Mouse (Mus musculus) cerebellum, adult 2 months (tissue): ENCODE measurements around the gene Ankrd6. TPM values are rescaled to one million over a fixed set of nuclear protein-coding genes. Genes with fewer than 3 reads are reported as not detected.

Experiments used
- DNase-seq, 2 experiments: peaks; one replicate each; pipeline ENCODE4 v3.0.0; 2021
- H3K27ac ChIP-seq: fragments of 200-500 bp; 2 replicates; pipeline ENCODE4 v1.5.1; 2012; ENCODE audit warnings: low read length, control low read depth, inconsistent platforms; ENCODE audit not compliant: insufficient read depth
- H3K27me3 ChIP-seq: fragments of 200-500 bp; 2 replicates; pipeline ENCODE4 v1.6.1; 2012; ENCODE audit warnings: inconsistent platforms, mild to moderate bottlenecking, low read length, moderate library complexity; ENCODE audit not compliant: control insufficient read depth, insufficient read depth
- H3K4me1 ChIP-seq: fragments of 200-500 bp; 2 replicates; pipeline ENCODE4 v1.6.1; 2011; ENCODE audit warnings: low read length; ENCODE audit not compliant: control insufficient read depth, insufficient read depth
- H3K4me3 ChIP-seq: fragments of 200-500 bp; replicated peaks from 2 replicates; pipeline ENCODE3; 2011; ENCODE audit warnings: mild to moderate bottlenecking, low read depth, low read length, control low read depth; ENCODE audit not compliant: insufficient read depth
- CTCF ChIP-seq: fragments of 200-500 bp; IDR thresholded peaks from 2 replicates; pipeline ENCODE4 v1.5.1; 2011; ENCODE audit warnings: low read depth, mild to moderate bottlenecking, control low read depth, low read length, moderate library complexity, borderline replicate concordance; ENCODE audit not compliant: insufficient read depth
- POLR2A ChIP-seq: fragments of 200-500 bp; IDR thresholded peaks from 2 replicates; pipeline ENCODE4 v1.6.1; 2011; ENCODE audit warnings: low read length, control low read depth, borderline replicate concordance; ENCODE audit not compliant: insufficient read depth
- WGBS: fragments of 180-500 bp; shearing (Covaris S2); methylation state at CpG from one replicate; pipeline ENCODE4 v1.1.7; 2018; 5-methylcytosine and 5-hydroxymethylcytosine counted together
- polyA plus RNA-seq: library from polyadenylated mRNA; depleted of rRNA; stranded (reverse); fragments of >200 nt; gene quantifications from 2 replicates; pipeline ENCODE4 v1.2.3, GENCODE M21; 2012

Gene Ankrd6
- polyA plus RNA-seq, 1 experiment = 9.4 TPM

DNA sequence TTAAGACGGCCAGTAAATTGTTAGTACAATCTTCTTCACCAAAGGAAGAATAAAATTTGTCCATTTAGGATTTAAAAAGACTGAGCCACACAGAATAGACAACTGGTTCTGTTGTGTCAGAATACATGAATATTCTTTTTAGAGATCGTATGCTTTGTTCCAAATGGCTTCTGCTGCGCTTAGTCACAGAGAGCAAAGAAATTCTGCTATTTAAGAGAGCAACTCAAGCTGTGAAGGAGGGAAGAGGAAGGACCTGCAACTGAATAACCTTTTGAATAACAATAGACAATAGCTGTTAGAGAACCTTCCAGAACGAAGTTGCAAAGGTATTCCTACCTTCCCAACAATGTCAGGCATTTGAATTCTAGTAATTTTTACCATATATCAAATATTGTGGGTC, 9.7 kb downstream of the Ankrd6 start:
- no peak for DNase-seq
- no peak overlapping the region for H3K4me3 ChIP-seq
- no peak overlapping the region for H3K27ac ChIP-seq
- no peaks in the 10 kb centered on the region for H3K27me3 ChIP-seq
- H3K4me1 ChIP-seq = no peaks in the 10 kb centered on the region
- 35% methylated on average over 4 of the region's 4 CpGs for WGBS
- TF ChIP-seq POLR2A (no peak), CTCF (no peak)

DNA sequence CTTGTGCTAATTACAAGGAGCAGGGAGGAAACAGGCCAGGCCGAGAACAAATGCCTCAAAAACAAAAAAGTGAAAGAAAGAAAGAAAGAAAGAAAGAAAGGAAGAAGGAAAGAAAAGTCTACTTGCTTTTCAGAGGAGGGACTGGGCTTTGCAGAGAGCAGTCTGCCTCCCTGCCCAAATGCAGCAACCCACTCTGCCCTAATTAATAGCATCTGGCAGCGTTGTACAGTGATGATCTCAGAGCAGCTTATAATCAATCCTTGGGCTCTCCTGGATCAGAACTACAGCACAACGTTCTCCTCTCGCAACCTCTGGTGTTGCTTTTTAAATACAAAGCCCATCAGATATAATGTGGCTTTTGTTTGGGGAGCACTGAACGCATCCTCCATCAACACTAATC, 10.7 kb downstream of the Ankrd6 start:
- H3K4me3 ChIP-seq = no peak overlapping the region
- TF ChIP-seq POLR2A = no peak
- no peak for TF ChIP-seq CTCF
- H3K27ac ChIP-seq = no peak overlapping the region
- H3K27me3 ChIP-seq = no peaks in the 10 kb centered on the region
- no peak for DNase-seq
- no peaks in the 10 kb centered on the region for H3K4me1 ChIP-seq
- WGBS = 66% methylated on average over 5 of the region's 5 CpGs

DNA sequence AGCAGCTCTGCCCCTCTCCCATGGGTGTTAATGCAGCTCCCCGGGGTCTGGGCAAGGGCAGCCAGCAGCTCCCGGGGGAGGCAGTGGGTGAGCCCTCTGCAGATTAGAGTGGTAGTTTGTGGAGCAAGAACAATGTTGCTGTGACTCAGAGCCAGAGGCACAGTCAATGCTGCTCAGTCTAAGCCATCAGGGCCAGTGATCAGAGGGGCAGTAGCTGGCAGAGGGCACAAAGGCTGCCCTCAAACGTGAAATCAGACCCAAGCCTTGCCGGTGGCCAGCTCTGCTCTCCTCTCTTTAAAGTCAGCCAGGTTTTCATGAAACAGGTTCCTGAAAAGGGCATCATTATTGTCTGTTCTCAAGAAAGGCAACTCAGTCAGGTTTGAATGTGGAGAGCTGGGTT, 11.1 kb downstream of the Ankrd6 start:
- no peaks in the 10 kb centered on the region for H3K4me1 ChIP-seq
- 36% methylated on average over 4 of the region's 4 CpGs for WGBS
- no peak for DNase-seq
- H3K27me3 ChIP-seq = no peaks in the 10 kb centered on the region
- H3K4me3 ChIP-seq = no peak overlapping the region
- TF ChIP-seq CTCF (no peak), POLR2A (no peak)
- H3K27ac ChIP-seq = no peak overlapping the region

- Histone ChIP-seq H3K4me1 (no peaks in the 10 kb centered on the region), H3K27ac (no peak overlapping the region), H3K27me3 (no peaks in the 10 kb centered on the region), H3K4me3 (no peak overlapping the region)
- no peak for TF ChIP-seq POLR2A
- no peak for TF ChIP-seq CTCF
- 73% methylated on average over 9 of the region's 9 CpGs for WGBS
- no peak for DNase-seq
These were observed 13.8 kb downstream of the Ankrd6 start for GRCm38 (mm10) chr4:32936762-32937341.

GRCm38 (mm10) chr4:32932056-32932455, 18.6 kb downstream of the Ankrd6 start:
- TF ChIP-seq POLR2A (no peak), CTCF (no peak)
- Histone ChIP-seq H3K27ac (no peak overlapping the region), H3K27me3 (no peaks in the 10 kb centered on the region), H3K4me1 (no peaks in the 10 kb centered on the region), H3K4me3 (no peak overlapping the region)
- WGBS = 57% methylated on average over 9 of the region's 9 CpGs
- no peak for DNase-seq

- Histone ChIP-seq H3K4me3 (no peak overlapping the region), H3K27me3 (no peaks in the 10 kb centered on the region), H3K4me1 (no peaks in the 10 kb centered on the region), H3K27ac (no peak overlapping the region)
- WGBS = 96% methylated on average over 5 of the region's 5 CpGs
- no peak for TF ChIP-seq POLR2A
- TF ChIP-seq CTCF = no peak
- no peak for DNase-seq
These were observed 20.9 kb downstream of the Ankrd6 start for GRCm38 (mm10) chr4:32929750-32930149.

DNA sequence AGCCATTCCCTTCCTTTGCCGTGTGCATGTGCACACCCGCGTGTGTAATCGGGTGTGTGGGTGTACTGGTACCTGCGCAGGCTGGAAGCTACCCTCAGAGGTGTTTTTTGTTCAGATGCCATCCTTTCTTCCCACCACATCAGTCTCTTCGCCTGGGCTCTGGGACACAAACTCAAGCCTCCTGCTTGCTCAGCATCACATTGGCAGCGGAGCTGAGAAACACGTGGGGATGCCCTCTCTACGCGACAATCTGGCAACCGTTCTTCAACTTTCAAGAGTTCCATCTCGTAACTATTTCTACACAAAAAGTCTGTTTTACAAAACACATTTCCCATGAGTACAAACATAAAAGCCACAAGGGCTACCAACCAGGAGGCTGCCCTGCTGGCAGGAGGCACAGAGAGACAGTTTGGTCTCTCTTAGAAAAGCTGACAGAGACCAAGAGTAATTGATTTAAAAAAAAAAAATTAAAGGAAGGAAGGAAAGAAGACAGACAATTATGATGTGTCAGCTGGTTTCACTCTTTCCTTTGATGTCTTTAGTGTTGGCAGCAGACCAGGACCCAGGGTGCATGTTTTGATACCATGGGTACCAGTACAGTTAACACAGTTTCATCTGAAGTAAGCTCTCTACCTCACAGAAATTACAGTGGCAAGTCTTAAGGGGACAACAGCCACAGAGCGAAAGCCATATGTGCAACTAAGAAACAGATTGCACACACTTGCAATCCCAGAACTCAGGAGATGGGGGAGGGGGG, 21.8 kb downstream of the Ankrd6 start:
- Histone ChIP-seq H3K4me1 (no peaks in the 10 kb centered on the region), H3K4me3 (no peak overlapping the region), H3K27me3 (no peaks in the 10 kb centered on the region), H3K27ac (no peak overlapping the region)
- no peak for DNase-seq
- TF ChIP-seq CTCF (no peak), POLR2A (no peak)
- WGBS = 47% methylated on average over 13 of the region's 13 CpGs

GRCm38 (mm10) chr4:32923891-32924294, 26.7 kb downstream of the Ankrd6 start:
- WGBS = 39% methylated on average over 9 of the region's 9 CpGs
- H3K27ac ChIP-seq = no peak overlapping the region
- no peak for DNase-seq
- no peaks in the 10 kb centered on the region for H3K27me3 ChIP-seq
- H3K4me3 ChIP-seq = no peak overlapping the region
- TF ChIP-seq CTCF (no peak), POLR2A (no peak)
- no peaks in the 10 kb centered on the region; the same call in 1 of the 2 replicates for H3K4me1 ChIP-seq
